Mouse (Mus musculus) forebrain, embryonic 15.5 days (tissue): Measurements from ENCODE around the gene Cdh3. TPM values are rescaled to one million over a fixed set of nuclear protein-coding genes. Genes with fewer than 3 reads are reported as not detected.
"Not testable (repeated sequence)": the region's sequence is repeated elsewhere in the genome, so short reads cannot be mapped to it uniquely, and the experiment has no call there.

Source experiments
- ATAC-seq: fragments of 200-750 bp; cut with Nextera tagmentation; replicated peaks from 2 replicates; pipeline ENCODE4 v1.8.0; 2017; ENCODE audit warnings: mild to moderate bottlenecking, moderate TSS enrichment, moderate library complexity
- H3K27ac ChIP-seq: fragments of 300-500 bp; sonication (generic); replicated peaks from 2 replicates; pipeline ENCODE4 v1.5.1; 2015; ENCODE audit warnings: mild to moderate bottlenecking, inconsistent platforms
- H3K27me3 ChIP-seq: fragments of 300-500 bp; sonication (generic); 2 replicates; pipeline ENCODE4 v1.6.1; 2015; ENCODE audit warnings: inconsistent platforms
- H3K36me3 ChIP-seq: fragments of 300-500 bp; sonication (generic); 2 replicates; pipeline ENCODE4 v1.6.1; 2015; ENCODE audit warnings: mild to moderate bottlenecking, inconsistent platforms
- H3K4me1 ChIP-seq: fragments of 300-500 bp; sonication (generic); 2 replicates; pipeline ENCODE4 v1.6.1; 2015; ENCODE audit warnings: inconsistent platforms
- H3K4me2 ChIP-seq: fragments of 300-500 bp; sonication (generic); replicated peaks from 2 replicates; pipeline ENCODE4 v1.6.1; 2015; ENCODE audit warnings: mild to moderate bottlenecking, inconsistent platforms
- H3K4me3 ChIP-seq: fragments of 300-500 bp; sonication (generic); 2 replicates; pipeline ENCODE4 v1.5.1; 2015; ENCODE audit warnings: mild to moderate bottlenecking, inconsistent platforms
- H3K9ac ChIP-seq: fragments of 300-500 bp; sonication (generic); replicated peaks from 2 replicates; pipeline ENCODE4 v1.6.1; 2015; ENCODE audit warnings: mild to moderate bottlenecking, inconsistent platforms
- H3K9me3 ChIP-seq: fragments of 300-500 bp; sonication (generic); 2 replicates; pipeline ENCODE4 v1.6.1; 2016; ENCODE audit warnings: inconsistent platforms
- WGBS: fragments of 180-500 bp; shearing (Covaris S2); methylation state at CpG from one replicate; pipeline ENCODE4 v1.1.7; 2015; ENCODE audit warnings: mixed read lengths; 5-methylcytosine and 5-hydroxymethylcytosine counted together
- polyA plus RNA-seq: library from polyadenylated mRNA; unstranded; fragments of >200 nt; fragmentation: Nextera tagmentation; extraction: Ambion mirVana; gene quantifications from 2 replicates; pipeline ENCODE4 v1.2.1, GENCODE M21; 2015

The Cdh3 gene
- polyA plus RNA-seq, 1 experiment from 2014 or later: 1.3 TPM

DNA sequence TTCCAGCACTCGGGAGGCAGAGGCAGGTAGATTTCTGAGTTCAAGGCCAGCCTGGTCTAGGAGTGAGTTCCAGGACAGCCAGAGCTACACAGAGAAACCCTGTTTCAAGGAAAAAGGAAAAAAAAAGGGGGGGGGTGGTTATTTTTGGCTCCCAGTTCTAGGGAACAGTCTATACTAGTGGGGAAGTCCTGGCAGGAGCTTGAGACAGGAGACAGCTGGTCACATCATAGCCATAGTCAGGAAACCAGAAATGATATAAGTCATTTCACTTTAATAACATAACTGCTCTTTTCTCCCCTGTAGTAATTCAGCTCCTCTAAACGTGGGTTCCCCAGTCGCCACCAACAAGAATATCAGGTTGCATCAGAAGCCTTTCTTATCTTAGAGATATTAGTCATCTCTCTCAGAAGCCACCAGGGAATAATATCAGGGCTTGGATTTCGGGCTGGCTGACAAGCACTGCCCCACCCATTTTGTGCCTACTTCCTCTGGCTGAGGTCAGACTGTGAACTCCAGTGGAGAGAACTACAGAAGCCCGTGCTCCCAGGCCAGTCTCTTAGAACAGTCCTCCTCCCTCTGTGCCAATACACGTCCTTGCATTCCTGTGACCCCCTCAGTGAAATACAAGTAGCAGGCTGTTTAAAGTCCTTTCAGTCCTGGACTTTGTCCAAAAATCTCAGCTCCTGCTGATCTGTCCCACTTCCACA lies 66.3 kb downstream of the Cdh3 start:
- no peaks in the 10 kb centered on the region for H3K27me3 ChIP-seq
- no peak overlapping the region for H3K9ac ChIP-seq
- H3K4me3 ChIP-seq: no peak overlapping the region
- H3K27ac ChIP-seq: no peak overlapping the region
- no peak for ATAC-seq
- H3K4me1 ChIP-seq: no peaks in the 10 kb centered on the region
- no peak overlapping the region for H3K4me2 ChIP-seq
- no peaks in the 10 kb centered on the region for H3K9me3 ChIP-seq
- H3K36me3 ChIP-seq: no peaks in the 10 kb centered on the region
- WGBS: 65% methylated on average over 6 of the region's 6 CpGs

DNA sequence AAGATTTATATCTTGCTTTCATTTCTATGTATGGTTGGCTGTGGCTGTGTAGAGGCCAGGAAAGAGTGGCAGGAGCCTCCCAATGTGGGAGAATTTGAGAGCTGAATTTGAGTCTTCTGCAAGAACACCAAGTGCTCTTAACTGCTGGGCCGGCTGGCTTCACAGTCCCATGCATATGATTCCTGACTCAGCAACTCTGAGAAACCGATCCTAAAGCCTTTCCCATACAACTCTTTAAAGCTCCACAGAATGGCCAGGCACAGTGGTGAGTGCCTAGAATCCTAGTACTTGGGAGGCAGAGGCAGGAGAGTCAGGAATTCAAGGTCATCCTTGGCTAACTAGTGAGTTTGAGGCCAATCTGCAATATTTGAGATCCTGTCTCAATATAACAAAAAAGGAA lies 68.8 kb downstream of the Cdh3 start:
- WGBS: 75% methylated on average over 2 of the region's 2 CpGs
- H3K4me1 ChIP-seq: no peaks in the 10 kb centered on the region
- no peaks in the 10 kb centered on the region for H3K27me3 ChIP-seq
- ATAC-seq: no peak
- H3K4me2 ChIP-seq: no peak overlapping the region
- no peak overlapping the region for H3K9ac ChIP-seq
- no peak overlapping the region for H3K27ac ChIP-seq
- no peaks in the 10 kb centered on the region for H3K36me3 ChIP-seq
- no peaks in the 10 kb centered on the region for H3K9me3 ChIP-seq
- H3K4me3 ChIP-seq: no peak overlapping the region

DNA sequence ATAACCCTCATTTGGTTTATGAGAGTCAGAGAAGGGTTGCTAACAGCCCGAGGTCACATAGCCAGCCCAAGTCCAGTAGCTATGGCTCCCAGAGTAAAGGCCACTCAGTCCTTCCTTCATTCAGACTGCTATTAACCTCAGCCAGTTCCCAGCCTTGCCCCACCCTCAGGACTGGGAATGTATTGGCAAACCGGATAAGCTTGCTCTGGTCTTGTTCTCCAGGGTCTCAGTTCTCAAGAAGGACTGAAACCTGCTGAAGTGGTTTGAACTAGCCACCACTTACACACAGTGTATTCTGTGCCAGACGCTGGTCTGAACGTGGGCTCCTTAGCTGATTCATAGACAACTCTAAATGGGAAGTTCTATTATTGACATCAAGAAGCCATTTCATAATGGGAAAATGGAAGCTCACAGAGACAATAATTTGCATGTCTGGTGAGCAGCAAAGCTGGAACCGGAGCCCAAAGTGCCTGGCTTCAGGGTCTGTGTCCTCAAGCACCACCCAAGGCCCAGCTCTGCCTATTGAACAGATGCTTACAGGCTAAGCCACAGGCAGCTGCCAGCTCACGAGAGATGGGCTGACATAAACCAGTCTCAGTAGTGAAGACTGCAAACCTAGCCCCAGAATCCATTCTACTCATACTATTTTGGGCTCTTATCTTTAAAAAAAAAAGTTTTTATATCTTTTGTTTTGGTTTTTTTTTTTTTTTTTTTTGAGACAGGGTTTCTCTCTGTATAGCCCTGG lies 70.8 kb downstream of the Cdh3 start:
- WGBS: 76% methylated on average over 6 of the region's 6 CpGs

DNA sequence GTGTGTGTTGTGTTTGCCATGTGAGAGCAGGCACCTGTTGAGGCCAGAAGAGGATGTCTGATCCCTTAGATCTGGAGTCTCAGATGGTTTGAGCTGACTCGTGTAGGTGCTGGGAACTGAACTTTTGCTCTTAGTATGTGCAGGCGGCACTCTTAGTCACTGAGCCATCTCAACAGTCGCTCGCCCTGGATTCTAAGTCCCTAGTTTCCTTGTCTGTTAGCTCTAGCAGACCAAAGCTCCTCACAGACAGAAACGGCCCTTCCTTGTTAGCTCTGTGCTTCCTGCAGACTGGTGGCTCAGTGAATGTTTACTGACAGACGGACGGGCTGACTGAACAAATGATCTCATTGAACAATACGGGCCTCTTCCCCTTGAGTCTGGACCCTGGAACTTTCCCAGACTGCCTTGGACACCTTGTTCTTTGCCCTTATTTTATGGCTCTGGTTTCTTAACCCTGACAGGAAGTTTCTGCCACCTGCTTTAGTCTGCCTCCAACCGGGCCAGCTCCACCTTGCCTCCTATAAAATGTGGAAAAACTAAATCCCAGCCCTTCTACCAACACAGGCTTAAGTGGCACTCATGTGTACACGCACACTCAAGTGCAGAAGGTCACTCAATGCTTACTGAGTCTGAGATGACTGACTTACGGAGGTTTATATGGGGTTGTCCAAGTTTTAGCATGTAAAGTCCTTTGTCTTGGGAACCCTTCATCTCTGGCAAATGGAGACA lies 74.4 kb downstream of the Cdh3 start:
- H3K4me3 ChIP-seq: no peak overlapping the region
- WGBS: 78% methylated on average over 11 of the region's 11 CpGs
- no peak overlapping the region for H3K4me2 ChIP-seq
- no peak for ATAC-seq
- no peaks in the 10 kb centered on the region for H3K9me3 ChIP-seq
- no peaks in the 10 kb centered on the region for H3K27me3 ChIP-seq
- H3K4me1 ChIP-seq: no peaks in the 10 kb centered on the region
- H3K27ac ChIP-seq: no peak overlapping the region
- H3K36me3 ChIP-seq: no peaks in the 10 kb centered on the region
- no peak overlapping the region for H3K9ac ChIP-seq

More for the DNA sequence above, 70.8 kb downstream of the Cdh3 start:
- H3K27ac ChIP-seq: no peak overlapping the region
- no peaks in the 10 kb centered on the region for H3K36me3 ChIP-seq
- H3K4me1 ChIP-seq: no peaks in the 10 kb centered on the region
- no peak for ATAC-seq
- H3K27me3 ChIP-seq: no peaks in the 10 kb centered on the region
- no peak overlapping the region for H3K4me3 ChIP-seq
- H3K4me2 ChIP-seq: no peak overlapping the region
- H3K9ac ChIP-seq: no peak overlapping the region
- H3K9me3 ChIP-seq: no peaks in the 10 kb centered on the region

DNA sequence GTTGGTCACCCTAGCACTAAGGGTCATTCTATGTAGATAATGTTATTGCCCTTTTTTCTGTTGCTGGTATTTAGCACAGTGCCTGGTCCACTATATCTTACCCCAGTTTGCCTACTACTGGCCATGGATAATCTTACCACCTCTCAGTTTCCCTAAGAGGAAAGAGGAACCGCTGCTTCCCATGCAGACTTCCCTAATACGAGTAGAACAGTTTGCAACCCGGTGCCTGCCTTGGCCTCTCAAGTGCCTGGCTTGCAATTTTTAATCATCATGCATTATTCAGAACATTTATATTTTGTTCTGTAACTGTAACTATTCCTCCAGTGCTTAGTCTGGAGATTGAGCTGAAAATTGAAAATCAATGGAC lies 75.0 kb downstream of the Cdh3 start:
- 95% methylated on average over 3 of the region's 3 CpGs for WGBS
- H3K4me3 ChIP-seq: no peak overlapping the region
- no peaks in the 10 kb centered on the region for H3K27me3 ChIP-seq
- no peak overlapping the region for H3K4me2 ChIP-seq
- H3K4me1 ChIP-seq: no peaks in the 10 kb centered on the region
- no peak for ATAC-seq
- no peaks in the 10 kb centered on the region for H3K9me3 ChIP-seq
- no peak overlapping the region for H3K27ac ChIP-seq
- H3K9ac ChIP-seq: no peak overlapping the region
- no peaks in the 10 kb centered on the region for H3K36me3 ChIP-seq

DNA sequence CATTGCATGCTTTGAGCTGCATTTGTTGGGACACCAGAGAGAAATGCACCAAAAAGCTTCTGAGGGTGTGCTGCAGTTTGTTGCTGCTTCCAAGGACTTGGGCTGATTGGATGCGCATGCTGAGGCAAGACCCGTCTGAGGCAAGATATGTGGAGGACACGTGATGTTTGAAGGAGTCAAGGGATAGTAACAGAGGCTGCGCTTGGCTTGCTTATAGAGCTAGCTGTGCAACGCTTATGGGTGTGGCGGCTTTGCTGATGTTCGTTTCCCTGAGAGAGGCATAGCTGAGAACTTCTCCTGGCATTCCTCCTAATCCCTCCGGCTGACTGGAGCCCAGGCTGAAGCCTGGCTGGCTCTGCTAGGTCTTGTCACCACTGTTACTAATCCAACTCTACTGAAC lies 76.2 kb downstream of the Cdh3 start:
- H3K4me3 ChIP-seq: no peak overlapping the region
- no peaks in the 10 kb centered on the region for H3K36me3 ChIP-seq
- 81% methylated on average over 8 of the region's 8 CpGs for WGBS
- no peaks in the 10 kb centered on the region for H3K9me3 ChIP-seq
- ATAC-seq: no peak
- H3K4me2 ChIP-seq: no peak overlapping the region
- no peaks in the 10 kb centered on the region for H3K4me1 ChIP-seq
- no peak overlapping the region for H3K9ac ChIP-seq
- H3K27ac ChIP-seq: no peak overlapping the region
- H3K27me3 ChIP-seq: no peaks in the 10 kb centered on the region

DNA sequence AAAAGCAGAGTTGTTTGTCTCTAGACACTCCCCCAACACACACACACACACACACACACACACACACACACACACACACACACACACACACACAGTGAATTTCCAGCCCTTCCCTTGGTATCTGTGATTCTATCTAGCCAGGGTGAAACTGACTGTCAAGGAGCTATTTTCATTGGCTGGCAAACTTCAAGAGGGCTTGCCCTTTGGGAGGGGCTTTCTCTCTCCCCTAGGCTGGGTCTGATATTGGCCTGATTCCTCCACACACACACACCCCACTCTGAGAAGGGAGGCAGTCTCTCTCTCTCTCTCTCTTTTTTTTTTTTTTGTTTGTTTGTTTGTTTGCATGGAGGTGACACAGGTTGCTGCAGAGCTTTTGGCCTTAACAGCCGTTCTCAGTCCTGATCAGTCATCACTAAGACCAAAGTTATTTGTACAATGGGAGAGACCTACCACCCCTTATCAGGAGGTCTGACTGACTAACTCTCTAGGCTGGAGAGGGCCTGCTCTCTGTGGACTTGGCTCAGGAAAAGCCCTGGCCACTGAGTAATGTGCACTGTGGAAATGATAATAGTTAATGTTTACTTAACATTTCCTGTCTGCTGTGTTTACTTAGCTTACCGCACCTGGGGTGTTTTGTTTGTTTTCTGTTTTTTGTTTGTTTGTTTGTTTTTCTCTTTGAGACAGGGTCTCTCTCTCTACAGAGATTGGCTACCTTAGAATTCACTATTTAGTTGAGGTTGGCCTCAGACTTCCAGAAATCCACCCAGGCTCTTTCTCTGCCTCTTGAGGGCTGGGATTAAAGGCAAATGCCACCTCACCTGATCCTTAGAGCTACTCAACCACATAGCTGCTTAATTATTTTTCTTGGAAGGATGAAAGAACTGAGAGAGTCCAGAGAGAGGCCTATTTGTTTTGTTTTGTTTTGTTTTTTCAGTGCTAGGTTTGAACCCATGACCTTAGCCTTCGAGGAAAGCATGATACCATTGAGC lies 78.0 kb downstream of the Cdh3 start:
- Histone ChIP-seq H3K9me3 (no peaks in the 10 kb centered on the region), H3K36me3 (no peaks in the 10 kb centered on the region), H3K27me3 (no peaks in the 10 kb centered on the region), H3K4me3 (no peak overlapping the region), H3K4me2 (no peak overlapping the region), H3K4me1 (no peaks in the 10 kb centered on the region), H3K9ac (no peak overlapping the region), H3K27ac (no peak overlapping the region)
- ATAC-seq: no peak
- WGBS: 75% methylated on average over 3 of the region's 3 CpGs

DNA sequence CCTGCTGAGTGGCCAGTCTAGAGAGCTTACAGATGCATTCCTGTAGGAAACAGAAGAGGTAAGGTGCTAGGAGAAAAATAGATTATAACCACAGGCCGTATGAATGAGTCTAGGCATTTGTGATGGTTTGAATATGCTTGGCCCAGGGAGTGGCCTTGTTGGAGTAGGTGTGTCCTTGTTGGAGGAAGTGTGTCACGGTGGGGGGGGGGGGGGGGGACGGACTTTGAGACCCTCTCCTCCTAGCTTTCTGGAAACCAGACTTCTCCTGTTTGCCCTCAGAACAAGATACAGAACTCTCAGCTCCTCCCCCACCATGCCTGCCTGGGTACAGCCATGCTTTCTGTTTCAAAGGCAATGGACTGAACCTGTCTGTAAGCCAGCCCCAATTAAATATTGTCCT lies 81.8 kb downstream of the Cdh3 start:
- 65% methylated on average over 2 of the region's 3 CpGs for WGBS
- no peak overlapping the region for H3K4me2 ChIP-seq
- no peak overlapping the region for H3K4me3 ChIP-seq
- no peaks in the 10 kb centered on the region for H3K9me3 ChIP-seq
- no peak overlapping the region for H3K9ac ChIP-seq
- no peaks in the 10 kb centered on the region for H3K27me3 ChIP-seq
- H3K36me3 ChIP-seq: no peaks in the 10 kb centered on the region
- H3K27ac ChIP-seq: no peak overlapping the region
- H3K4me1 ChIP-seq: no peaks in the 10 kb centered on the region
- ATAC-seq: no peak

DNA sequence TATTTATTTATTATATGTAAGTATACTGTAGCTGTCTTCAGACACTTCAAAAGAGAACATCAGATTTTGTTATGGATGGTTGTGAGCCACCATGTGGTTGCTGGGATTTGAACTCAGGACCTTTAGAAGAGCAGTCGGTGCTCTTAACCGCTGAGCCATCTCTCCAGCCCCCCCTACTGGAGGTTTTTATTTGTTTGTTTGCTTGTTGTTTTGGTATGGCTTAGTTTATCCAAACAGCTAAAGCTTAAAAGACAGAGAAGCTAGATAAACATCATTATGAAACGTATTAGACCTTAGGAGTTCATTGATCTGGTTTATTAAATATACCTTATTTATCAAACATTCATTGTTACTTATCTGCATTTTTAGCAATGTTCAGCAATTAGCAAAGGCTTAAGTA lies 84.9 kb downstream of the Cdh3 start:
- H3K9me3 ChIP-seq, H3K4me3 ChIP-seq, ATAC-seq, H3K27me3 ChIP-seq, H3K4me2 ChIP-seq, H3K9ac ChIP-seq, H3K36me3 ChIP-seq, H3K4me1 ChIP-seq, H3K27ac ChIP-seq: not testable (repeated sequence)
- WGBS: 97% methylated on average over 3 of the region's 3 CpGs

DNA sequence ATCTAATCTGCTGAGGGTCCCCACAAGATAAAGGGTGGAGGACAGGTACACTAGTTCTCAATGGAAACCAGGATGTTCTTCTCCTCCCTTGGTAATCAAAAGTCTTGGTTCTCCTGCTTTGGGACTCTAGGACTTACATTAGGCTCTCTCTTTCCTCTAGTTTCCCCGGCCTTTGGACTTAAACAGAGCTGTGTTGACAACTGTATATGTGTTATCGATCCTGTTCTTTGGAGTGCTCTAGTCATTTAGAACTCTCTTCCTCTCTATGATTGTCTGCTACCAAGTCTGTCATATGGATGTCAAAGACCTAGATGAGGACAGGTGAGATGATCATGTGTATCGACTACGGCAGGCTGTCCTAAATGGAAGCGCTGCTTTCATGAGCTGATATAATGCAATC lies 86.4 kb downstream of the Cdh3 start:
- over 99% methylated on average over 5 of the region's 5 CpGs for WGBS

DNA sequence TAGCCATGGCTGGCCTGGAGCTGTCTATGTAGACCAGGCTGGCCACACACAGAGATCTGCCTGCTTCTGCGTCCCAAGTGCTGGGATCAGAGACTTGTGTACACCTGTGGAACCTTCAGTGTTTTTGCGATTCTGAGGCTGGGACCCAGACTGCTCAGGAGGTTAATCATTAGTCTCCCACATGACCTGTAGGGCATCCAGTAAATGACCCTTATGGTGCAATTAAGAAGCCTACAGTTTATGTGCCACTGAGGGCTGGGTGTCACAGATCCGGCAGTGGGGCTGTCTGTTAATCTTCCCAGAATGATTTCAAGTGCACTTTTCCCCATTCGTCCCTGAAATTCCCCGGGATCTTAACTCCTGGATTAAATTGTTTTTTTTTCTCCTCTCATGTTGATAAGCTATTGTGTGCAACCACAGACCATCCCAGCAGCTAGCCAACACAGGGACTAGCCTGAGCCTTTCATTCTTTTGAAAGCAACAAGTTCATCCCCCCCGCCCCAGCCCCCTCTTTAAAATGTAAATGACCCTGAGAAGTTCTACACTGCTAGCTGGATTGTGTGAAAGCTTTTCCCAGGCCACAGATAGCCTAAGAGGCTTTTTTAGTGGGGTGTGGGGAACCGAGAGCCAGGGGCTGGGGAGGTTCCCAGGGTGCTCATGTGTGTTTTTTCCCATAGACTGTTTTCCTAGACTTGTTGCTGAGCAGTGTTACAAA lies 88.7 kb downstream of the Cdh3 start:
- 20% methylated on average over 7 of the region's 7 CpGs for WGBS

More for the DNA sequence above, 86.4 kb downstream of the Cdh3 start:
- no peak overlapping the region for H3K9ac ChIP-seq
- no peaks in the 10 kb centered on the region for H3K9me3 ChIP-seq
- no peak overlapping the region for H3K4me2 ChIP-seq
- no peak overlapping the region for H3K27ac ChIP-seq
- H3K4me1 ChIP-seq: no peaks in the 10 kb centered on the region
- ATAC-seq: no peak
- no peak overlapping the region for H3K4me3 ChIP-seq
- no peaks in the 10 kb centered on the region for H3K36me3 ChIP-seq
- H3K27me3 ChIP-seq: peaks cover 3% of the 10 kb centered on the region; the same call in 1 of the 2 replicates

More for the DNA sequence above, 88.7 kb downstream of the Cdh3 start:
- H3K9ac ChIP-seq: no peak overlapping the region
- no peaks in the 10 kb centered on the region for H3K9me3 ChIP-seq
- peaks cover 16% of the 10 kb centered on the region for H3K4me1 ChIP-seq
- no peak overlapping the region for H3K4me2 ChIP-seq
- H3K27ac ChIP-seq: no peak overlapping the region
- H3K27me3 ChIP-seq: peaks cover 26% of the 10 kb centered on the region
- H3K36me3 ChIP-seq: no peaks in the 10 kb centered on the region
- ATAC-seq: no peak
- no peak overlapping the region for H3K4me3 ChIP-seq
